Mouse (Mus musculus): ENCODE results near the gene Ubr2. TPM values are rescaled to one million over a fixed set of nuclear protein-coding genes. Genes with fewer than 3 reads are reported as not detected.

The Ubr2 gene
- total RNA-seq (2021): 73.5 and 76.3 TPM in 2 replicates
- long read RNA-seq, experiment 1, full-length matches to known transcripts: 3 of 10 reads
- long read RNA-seq, experiment 1, partial matches to known transcripts: 2 of 10 reads
- long read RNA-seq, experiment 1, other reads (novel, unspliced or antisense): 5 of 10 reads
- long read RNA-seq, experiment 2, full-length matches to known transcripts: 2 of 13 reads
- long read RNA-seq, experiment 2, partial matches to known transcripts: 4 of 13 reads
- long read RNA-seq, experiment 2, other reads (novel, unspliced or antisense): 7 of 13 reads

GRCm38 (mm10) chr17:47009898-47010721, at the start of gene Ubr2:
Gene Ubr2, minus strand, starts transcription at chr17:47010556.
- DNase-seq: peak; percentile 95

- peak; percentile 35 for DNase-seq
These were observed 49.5 kb upstream of the Ubr2 start for GRCm38 (mm10) chr17:47059836-47060360.

- DNase-seq: no peak
These were observed 47.6 kb upstream of the Ubr2 start for GRCm38 (mm10) chr17:47057966-47058365.

GRCm38 (mm10) chr17:47056476-47056875, 46.1 kb upstream of the Ubr2 start:
- DNase-seq: no peak

- no peak for DNase-seq
These were observed 44.8 kb upstream of the Ubr2 start for GRCm38 (mm10) chr17:47055121-47055520.

GRCm38 (mm10) chr17:47054613-47055012, 44.3 kb upstream of the Ubr2 start:
- no peak for DNase-seq

- DNase-seq: no peak
These were observed 40.3 kb upstream of the Ubr2 start for GRCm38 (mm10) chr17:47050678-47051077.

- DNase-seq: no peak
These were observed 32.5 kb upstream of the Ubr2 start for GRCm38 (mm10) chr17:47042866-47043265.

GRCm38 (mm10) chr17:47038844-47039803, 28.8 kb upstream of the Ubr2 start:
- DNase-seq: peak; percentile 94

- DNase-seq: no peak
These were observed 24.2 kb upstream of the Ubr2 start for GRCm38 (mm10) chr17:47034536-47034935.

- DNase-seq: peak; percentile 85
These were observed 23.3 kb upstream of the Ubr2 start for GRCm38 (mm10) chr17:47033643-47034042.

- no peak for DNase-seq
These were observed 14.4 kb upstream of the Ubr2 start for GRCm38 (mm10) chr17:47024805-47025204.

- no peak for DNase-seq
These were observed 13.0 kb upstream of the Ubr2 start for GRCm38 (mm10) chr17:47023369-47023768.

GRCm38 (mm10) chr17:47012896-47013295, 2.5 kb upstream of the Ubr2 start:
- peak; percentile 28 for DNase-seq

GRCm38 (mm10) chr17:47011661-47012043, 1.3 kb upstream of the Ubr2 start:
- no peak for DNase-seq

- DNase-seq: peak; percentile 91
These were observed 635 bp upstream of the Ubr2 start for GRCm38 (mm10) chr17:47010722-47011660.

- peak; percentile 54 for DNase-seq
These were observed 834 bp downstream of the Ubr2 start for GRCm38 (mm10) chr17:47009546-47009897.

GRCm38 (mm10) chr17:47009016-47009415, 1.3 kb downstream of the Ubr2 start:
- no peak for DNase-seq

GRCm38 (mm10) chr17:47008506-47008905, 1.9 kb downstream of the Ubr2 start:
- DNase-seq: no peak

GRCm38 (mm10) chr17:47006741-47007140, 3.6 kb downstream of the Ubr2 start:
- DNase-seq: no peak
